Mouse (Mus musculus) olfactory bulb, adult 2 months (tissue): ENCODE data around the gene Klf4.

Source experiments
- CTCF ChIP-seq: fragments of 200-500 bp; IDR thresholded peaks from 2 replicates; pipeline ENCODE4 v1.5.1; 2012; ENCODE audit warnings: low read depth, mild to moderate bottlenecking, low read length, moderate library complexity; ENCODE audit not compliant: insufficient read depth
- POLR2A ChIP-seq: fragments of 200-500 bp; IDR thresholded peaks from 2 replicates; pipeline ENCODE4 v1.6.1; 2012; ENCODE audit warnings: mild to moderate bottlenecking, low read depth, low read length, moderate library complexity; ENCODE audit not compliant: insufficient read depth

GRCm38 (mm10) chr4:55532407-55533195 is at the start of gene Klf4:
- TF ChIP-seq CTCF (no peak), POLR2A (peak; percentile 92)
